Mouse (Mus musculus) CD4-positive, CD25-positive, alpha-beta regulatory T cell, adult 9 weeks (primary cell): Measurements from ENCODE around the gene Psma2. TPM values are rescaled to one million over a fixed set of nuclear protein-coding genes. Genes with fewer than 3 reads are reported as not detected.

Source experiments
- polyA plus RNA-seq: library from polyadenylated mRNA; unstranded; fragments of 100-300 nt; shearing (Covaris generic); gene quantifications from one replicate; pipeline ENCODE4 v1.2.1, GENCODE M21; 2017

Gene Psma2
- polyA plus RNA-seq = 288 TPM

GRCm38 (mm10) chr13:14612926-14613529 lies at the start of gene Psma2, which contains the start of gene Mrpl32:
Gene Psma2 (plus strand): TSS chr13:14613240.
Gene Mrpl32 (minus strand): TSS chr13:14613165.

GRCm38 (mm10) chr13:14629726-14630641 lies 16.9 kb downstream of the Psma2 start, which contains the start of gene AW209491:
Gene AW209491 (plus strand): TSS chr13:14630154.

Other genes with a start within 250 kb of the Psma2 start
- 0.24 TPM for gene Hecw1, start 90.0 kb upstream of the Psma2 start, polyA plus RNA-seq
- 139 TPM for gene Mrpl32, start 75 bp upstream of the Psma2 start, polyA plus RNA-seq
- 22.9 TPM for gene AW209491, start 16.9 kb downstream of the Psma2 start, polyA plus RNA-seq